Mouse (Mus musculus): ENCODE results near the gene Ppm1a.

Gene Ppm1a

GRCm38 (mm10) chr12:72825656-72826055 is 68.4 kb downstream of the Ppm1a start:
- 70% methylated on average over 5 of the region's 5 CpGs for WGBS

GRCm38 (mm10) chr12:72828846-72829556 is 71.7 kb downstream of the Ppm1a start:
- 84% methylated on average over 9 of the region's 9 CpGs for WGBS

- WGBS: 79% methylated on average over 20 of the region's 20 CpGs
Measured at GRCm38 (mm10) chr12:72829777-72830176, 72.5 kb downstream of the Ppm1a start.

- WGBS: 40% methylated on average over 8 of the region's 8 CpGs
Measured at GRCm38 (mm10) chr12:72830317-72830716, 73.1 kb downstream of the Ppm1a start.

GRCm38 (mm10) chr12:72831711-72832432 is 74.6 kb downstream of the Ppm1a start:
- WGBS: 5% methylated on average over 42 of the region's 42 CpGs

GRCm38 (mm10) chr12:72834773-72835517 is 77.7 kb downstream of the Ppm1a start:
- WGBS: 79% methylated on average over 14 of the region's 14 CpGs

GRCm38 (mm10) chr12:72835518-72836015 is 78.3 kb downstream of the Ppm1a start:
- 76% methylated on average over 8 of the region's 8 CpGs for WGBS

GRCm38 (mm10) chr12:72837302-72837701 is 80.0 kb downstream of the Ppm1a start:
- 78% methylated on average over 4 of the region's 4 CpGs for WGBS

GRCm38 (mm10) chr12:72841500-72841899 is 84.2 kb downstream of the Ppm1a start:
- WGBS: 92% methylated on average over 1 of the region's 1 CpGs

GRCm38 (mm10) chr12:72843135-72843534 is 85.9 kb downstream of the Ppm1a start:
- WGBS: 91% methylated on average over 4 of the region's 4 CpGs

GRCm38 (mm10) chr12:72843555-72843954 is 86.3 kb downstream of the Ppm1a start:
- WGBS: 88% methylated on average over 4 of the region's 4 CpGs

GRCm38 (mm10) chr12:72843973-72844620 is 86.8 kb downstream of the Ppm1a start:
- 38% methylated on average over 12 of the region's 12 CpGs for WGBS

GRCm38 (mm10) chr12:72845946-72846345 is 88.7 kb downstream of the Ppm1a start:
- 25% methylated on average over 10 of the region's 10 CpGs for WGBS

GRCm38 (mm10) chr12:72847725-72848124 is 90.5 kb downstream of the Ppm1a start:
- WGBS: 29% methylated on average over 7 of the region's 7 CpGs

Data from cerebral cortex, adult 2 months (tissue).